ENCODE assay signal across 7 mouse cellular contexts in the genomic region with DNA sequence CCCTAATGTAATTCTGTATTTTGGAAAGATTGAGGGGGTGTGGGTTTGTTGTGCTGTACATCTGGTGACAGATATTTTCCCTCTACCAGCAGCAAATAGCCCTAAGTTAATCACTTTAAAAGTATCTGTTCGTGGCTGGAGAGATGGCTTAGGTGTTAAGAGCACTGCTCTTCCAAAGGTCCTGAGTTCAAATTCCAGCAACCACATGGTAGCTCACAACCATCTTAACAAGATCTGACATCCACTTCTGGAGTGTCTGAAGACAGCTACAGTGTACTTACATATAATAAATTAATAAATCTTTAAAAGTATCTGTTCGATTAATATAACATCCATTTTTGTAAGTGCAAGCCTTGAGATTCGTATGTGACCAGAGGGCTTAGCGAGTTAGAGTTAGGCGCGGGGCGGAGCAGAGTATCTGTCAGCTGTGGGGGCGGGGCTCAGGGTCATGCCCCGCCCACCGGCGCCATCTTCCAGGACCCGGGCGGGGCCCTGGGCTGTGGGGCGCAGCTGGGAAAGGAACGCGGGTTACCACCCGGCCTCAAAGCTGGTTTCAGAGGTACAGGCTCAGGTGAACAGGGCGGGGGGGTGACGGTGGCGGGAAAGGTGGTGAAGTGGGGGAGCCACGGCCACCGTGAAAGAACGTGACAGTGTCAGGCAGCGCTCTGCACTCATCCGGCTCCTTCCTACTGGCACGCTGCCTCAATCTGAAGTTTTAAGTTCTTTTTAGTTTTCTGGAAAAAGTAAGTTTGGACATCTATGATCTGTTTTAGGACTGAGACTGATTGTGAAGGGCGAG. TPM values are rescaled to one million over a fixed set of nuclear protein-coding genes. Genes with fewer than 3 reads are reported as not detected.
DNase-seq lines count a peak whose midpoint lies in the region; ATAC-seq and TF ChIP-seq lines count a peak whose summit lies in the region.

Gene Rit1 (plus strand): TSS at position 440 of the 799 bp plus-strand sequence.

- H3K27ac ChIP-seq in embryonic facial prominence, embryonic 12.5 days = peak within 1 kb of the TSS; percentile 73
- peak within 1 kb of the TSS; percentile 64 for H3K27ac ChIP-seq in kidney, adult 2 months (ENCODE audit: insufficient read depth, low read depth, low read length)
- peak within 1 kb of the TSS; percentile 66; the same call in 1 of the 2 replicates for H3K27ac ChIP-seq in limb, embryonic 12.5 days
- H3K27ac ChIP-seq in midbrain, embryonic 15.5 days = peak within 1 kb of the TSS; percentile 31
- peak within 1 kb of the TSS; percentile 38 for H3K27ac ChIP-seq in spleen, adult 2 months (ENCODE audit: insufficient read depth, low read length)

- H3K9ac ChIP-seq in embryonic facial prominence, embryonic 12.5 days = peak within 1 kb of the TSS; percentile 76
- H3K9ac ChIP-seq in limb, embryonic 12.5 days (replicated peaks) = peak within 1 kb of the TSS; percentile 69
- peak within 1 kb of the TSS; percentile 70 for H3K9ac ChIP-seq in midbrain, embryonic 15.5 days

- H3K4me3 ChIP-seq in embryonic facial prominence, embryonic 12.5 days = peak within 1 kb of the TSS; percentile 78
- peak within 1 kb of the TSS; percentile 93 for H3K4me3 ChIP-seq in kidney, adult 2 months (ENCODE audit: insufficient read depth, low read depth, low read length)
- H3K4me3 ChIP-seq in limb, embryonic 12.5 days (replicated peaks) = peak within 1 kb of the TSS; percentile 73
- peak within 1 kb of the TSS; percentile 53 for H3K4me3 ChIP-seq in midbrain, embryonic 15.5 days
- peak within 1 kb of the TSS; percentile 73 for H3K4me3 ChIP-seq in spleen, adult 2 months (ENCODE audit: extremely low read depth, insufficient read depth, insufficient read length)

- H3K27me3 ChIP-seq in embryonic facial prominence, embryonic 12.5 days = no peaks in the 10 kb centered on the region
- H3K27me3 ChIP-seq in kidney, adult 2 months (replicated peaks; ENCODE audit: control insufficient read depth, insufficient read depth, low read length) = no peaks in the 10 kb centered on the region
- no peaks in the 10 kb centered on the region for H3K27me3 ChIP-seq in limb, embryonic 12.5 days
- no peaks in the 10 kb centered on the region for H3K27me3 ChIP-seq in midbrain, embryonic 15.5 days (replicated peaks)
- no peaks in the 10 kb centered on the region for H3K27me3 ChIP-seq in spleen, adult 2 months (ENCODE audit: control insufficient read depth, insufficient read depth, low read length)

- peak; percentile 47 for TF ChIP-seq POLR2A in kidney, adult 2 months (IDR thresholded peaks at IDR 0.05; ENCODE audit: low read depth, low read length)
- peak; percentile 52; the same call in 1 of the 2 replicates for TF ChIP-seq POLR2A in spleen, adult 2 months (IDR thresholded peaks at IDR 0.05; ENCODE audit: low read depth, low read length)

- no peak for TF ChIP-seq CTCF in kidney, adult 2 months (conservative IDR thresholded peaks at IDR 0.05; ENCODE audit: insufficient read depth, insufficient read length, low read depth, low read length)
- no peak for TF ChIP-seq CTCF in spleen, adult 2 months (IDR thresholded peaks at IDR 0.05; ENCODE audit: extremely low read depth, insufficient read depth, insufficient read length, insufficient replicate concordance)

- H3K4me1 ChIP-seq in embryonic facial prominence, embryonic 12.5 days = peaks cover 19% of the 10 kb centered on the region; the same call in 1 of the 2 replicates
- peaks cover 19% of the 10 kb centered on the region for H3K4me1 ChIP-seq in kidney, adult 2 months (ENCODE audit: control insufficient read depth, insufficient read depth, low read length)
- H3K4me1 ChIP-seq in limb, embryonic 12.5 days (replicated peaks) = peaks cover 19% of the 10 kb centered on the region
- peaks cover 22% of the 10 kb centered on the region for H3K4me1 ChIP-seq in midbrain, embryonic 15.5 days
- H3K4me1 ChIP-seq in spleen, adult 2 months (ENCODE audit: control insufficient read depth, insufficient read depth, insufficient read length) = 0 out of 2 replicates have a peak, but pooled peaks cover 3% of the 10 kb centered on the region

- WGBS in embryonic facial prominence, embryonic 12.5 days = 3% methylated on average over 27 of the region's 27 CpGs
- WGBS in kidney, adult 2 months = 1% methylated on average over 27 of the region's 27 CpGs
- WGBS in limb, embryonic 12.5 days = 2% methylated on average over 27 of the region's 27 CpGs
- 3% methylated on average over 27 of the region's 27 CpGs for WGBS in midbrain, embryonic 15.5 days
- WGBS in spleen, adult 2 months = 1% methylated on average over 27 of the region's 27 CpGs

- no peaks in the 10 kb centered on the region for H3K9me3 ChIP-seq in embryonic facial prominence, embryonic 12.5 days
- no peaks in the 10 kb centered on the region for H3K9me3 ChIP-seq in limb, embryonic 12.5 days
- no peaks in the 10 kb centered on the region for H3K9me3 ChIP-seq in midbrain, embryonic 15.5 days

- ATAC-seq in embryonic facial prominence, embryonic 12.5 days (ENCODE audit: insufficient number of reproducible peaks, insufficient read depth, low FRiP score, low TSS enrichment) = peak; percentile 93
- peak; percentile 88 for ATAC-seq in limb, embryonic 12.5 days (ENCODE audit: insufficient number of reproducible peaks, insufficient read depth, low FRiP score, low TSS enrichment, low read depth)
- ATAC-seq in midbrain, embryonic 15.5 days (replicated peaks) = peak; percentile 96

- peaks cover 53% of the 10 kb centered on the region for H3K36me3 ChIP-seq in embryonic facial prominence, embryonic 12.5 days
- peaks cover 10% of the 10 kb centered on the region for H3K36me3 ChIP-seq in kidney, adult 2 months (ENCODE audit: control insufficient read depth, insufficient read depth, low read length)
- H3K36me3 ChIP-seq in limb, embryonic 12.5 days = peaks cover 62% of the 10 kb centered on the region
- peaks cover 24% of the 10 kb centered on the region for H3K36me3 ChIP-seq in midbrain, embryonic 15.5 days (replicated peaks)
- peaks cover 15% of the 10 kb centered on the region for H3K36me3 ChIP-seq in spleen, adult 2 months (ENCODE audit: control insufficient read depth, insufficient read depth, low read length)

- H3K4me2 ChIP-seq in embryonic facial prominence, embryonic 12.5 days (replicated peaks) = peak within 1 kb of the TSS; percentile 78
- H3K4me2 ChIP-seq in limb, embryonic 12.5 days = peak within 1 kb of the TSS; percentile 84
- H3K4me2 ChIP-seq in midbrain, embryonic 15.5 days = peak within 1 kb of the TSS; percentile 96

- DNase-seq in adrenal gland, postnatal 25 days = peak; percentile 90
- peak; percentile 89 to 90 for DNase-seq in heart, adult 18-20 months
- peak; percentile 92 for DNase-seq in kidney, adult 2 months
- DNase-seq in spleen, adult 2 months (ENCODE audit: low read depth in 1 of 2, low spot score in 2 of 2) = peak; percentile 69 to 80

RNA-seq across cellular contexts. Expression of gene Rit1, which starts in this region (rescaled TPM):
- total RNA-seq in adrenal gland, postnatal 25 days (2021) = 48.7 and 65.4 TPM in 2 replicates
- polyA plus RNA-seq in embryonic facial prominence, embryonic 12.5 days (2016; fragmentation: Nextera tagmentation; extraction: Ambion mirVana) = 46.2 and 51.6 TPM in 2 replicates
- 10 to 100 TPM; 70.5 to 95.6 TPM for total RNA-seq in heart, adult 18-20 months (2021)
- polyA plus RNA-seq in kidney, adult 2 months (2012; rRNA removed) = 37.2 and 48.1 TPM in 2 replicates
- polyA plus RNA-seq in limb, embryonic 12.5 days (2016; fragmentation: Nextera tagmentation; extraction: Ambion mirVana) = 39.7 and 41.2 TPM in 2 replicates
- 62.0 and 64.0 TPM in 2 replicates for polyA plus RNA-seq in midbrain, embryonic 15.5 days (2015; fragmentation: Nextera tagmentation; extraction: Ambion mirVana)
- 28.3 and 32.9 TPM in 2 replicates for polyA plus RNA-seq in spleen, adult 2 months (2012; rRNA removed)

Comparison
In these comparisons a context has a peak if more than half of its experiments do, and no peak if none do; other contexts are left out.
1. Peak in every context shown above with its lines: DNase-seq, ATAC-seq, H3K4me3 ChIP-seq and H3K27ac ChIP-seq.